Mouse (Mus musculus) layer of hippocampus, adult 11-12 months (tissue): ENCODE results near the gene Arfgap1.
A peak's percentile ranks its signal among the peaks of the same experiment; 100 is the strongest.

Source experiments
- DNase-seq: peaks from one replicate; pipeline ENCODE4 v3.0.0; 2022; ENCODE audit warnings: low spot score

The Arfgap1 gene

GRCm38 (mm10) chr2:180986449-180986848 lies 19.4 kb downstream of the Arfgap1 start, which contains the start of gene Col20a1:
Col20a1 (plus strand) TSS chr2:180986535.
- no peak for DNase-seq

- no peak for DNase-seq
Measured at GRCm38 (mm10) chr2:180987001-180987400, 20.0 kb downstream of the Arfgap1 start.

- no peak for DNase-seq
Measured at GRCm38 (mm10) chr2:180987432-180988030, 20.5 kb downstream of the Arfgap1 start.

GRCm38 (mm10) chr2:180988347-180988913 lies 21.4 kb downstream of the Arfgap1 start:
- no peak for DNase-seq

- no peak for DNase-seq
Measured at GRCm38 (mm10) chr2:180988948-180989347, 21.9 kb downstream of the Arfgap1 start.

GRCm38 (mm10) chr2:180990347-180990746 lies 23.3 kb downstream of the Arfgap1 start:
- no peak for DNase-seq

- no peak for DNase-seq
Measured at GRCm38 (mm10) chr2:180994360-180994759, 27.3 kb downstream of the Arfgap1 start.

GRCm38 (mm10) chr2:180995457-180995856 lies 28.4 kb downstream of the Arfgap1 start:
- no peak for DNase-seq

GRCm38 (mm10) chr2:180996436-180996835 lies 29.4 kb downstream of the Arfgap1 start:
- peak; percentile 67 for DNase-seq

GRCm38 (mm10) chr2:180996905-180997304 lies 29.9 kb downstream of the Arfgap1 start:
- no peak for DNase-seq

- no peak for DNase-seq
Measured at GRCm38 (mm10) chr2:181007054-181007453, 40.0 kb downstream of the Arfgap1 start.

GRCm38 (mm10) chr2:181008339-181008738 lies 41.3 kb downstream of the Arfgap1 start:
- DNase-seq = no peak

GRCm38 (mm10) chr2:181031406-181031934 lies 64.4 kb downstream of the Arfgap1 start:
- DNase-seq = peak; percentile 23
